Mouse (Mus musculus) kidney, embryonic 15.5 days (tissue): ENCODE measurements around the gene Cd164l2. TPM values are rescaled to one million over a fixed set of nuclear protein-coding genes. Genes with fewer than 3 reads are reported as not detected.

Experiments used
- ATAC-seq: fragments of 200-750 bp; cut with Nextera tagmentation; replicated peaks from 2 replicates; pipeline ENCODE4 v1.8.0; 2017; ENCODE audit warnings: moderate TSS enrichment; ENCODE audit not compliant: low FRiP score
- H3K27ac ChIP-seq: fragments of 300-500 bp; sonication (generic); 2 replicates; pipeline ENCODE4 v1.5.1; 2015; ENCODE audit warnings: mild to moderate bottlenecking, inconsistent platforms
- H3K27me3 ChIP-seq: fragments of 300-500 bp; sonication (generic); 2 replicates; pipeline ENCODE4 v1.6.1; 2015; ENCODE audit warnings: inconsistent platforms
- H3K36me3 ChIP-seq: fragments of 300-500 bp; sonication (generic); 2 replicates; pipeline ENCODE4 v1.6.1; 2015; ENCODE audit warnings: inconsistent platforms
- H3K4me1 ChIP-seq: fragments of 300-500 bp; sonication (generic); 2 replicates; pipeline ENCODE4 v1.6.1; 2015; ENCODE audit warnings: inconsistent platforms
- H3K4me2 ChIP-seq: fragments of 300-500 bp; sonication (generic); 2 replicates; pipeline ENCODE4 v1.6.1; 2015; ENCODE audit warnings: moderate library complexity, mild to moderate bottlenecking, inconsistent platforms
- H3K4me3 ChIP-seq: fragments of 300-500 bp; sonication (generic); replicated peaks from 2 replicates; pipeline ENCODE4 v1.5.1; 2015; ENCODE audit warnings: mild to moderate bottlenecking, inconsistent platforms
- H3K9ac ChIP-seq: fragments of 300-500 bp; sonication (generic); 2 replicates; pipeline ENCODE4 v1.6.1; 2015; ENCODE audit warnings: mild to moderate bottlenecking, inconsistent platforms
- H3K9me3 ChIP-seq: fragments of 300-500 bp; sonication (generic); replicated peaks from 2 replicates; pipeline ENCODE4 v1.6.1; 2016; ENCODE audit warnings: inconsistent platforms
- WGBS: fragments of 180-500 bp; shearing (Covaris S2); methylation state at CpG from one replicate; pipeline ENCODE4 v1.1.7; 2015; ENCODE audit warnings: mixed read lengths; 5-methylcytosine and 5-hydroxymethylcytosine counted together
- polyA plus RNA-seq: library from polyadenylated mRNA; unstranded; fragments of >200 nt; fragmentation: Nextera tagmentation; extraction: Ambion mirVana; gene quantifications from 2 replicates; pipeline ENCODE4 v1.2.1, GENCODE M21; 2015

Gene Cd164l2
- polyA plus RNA-seq, 1 experiment from 2014 or later: 8.2 TPM

DNA sequence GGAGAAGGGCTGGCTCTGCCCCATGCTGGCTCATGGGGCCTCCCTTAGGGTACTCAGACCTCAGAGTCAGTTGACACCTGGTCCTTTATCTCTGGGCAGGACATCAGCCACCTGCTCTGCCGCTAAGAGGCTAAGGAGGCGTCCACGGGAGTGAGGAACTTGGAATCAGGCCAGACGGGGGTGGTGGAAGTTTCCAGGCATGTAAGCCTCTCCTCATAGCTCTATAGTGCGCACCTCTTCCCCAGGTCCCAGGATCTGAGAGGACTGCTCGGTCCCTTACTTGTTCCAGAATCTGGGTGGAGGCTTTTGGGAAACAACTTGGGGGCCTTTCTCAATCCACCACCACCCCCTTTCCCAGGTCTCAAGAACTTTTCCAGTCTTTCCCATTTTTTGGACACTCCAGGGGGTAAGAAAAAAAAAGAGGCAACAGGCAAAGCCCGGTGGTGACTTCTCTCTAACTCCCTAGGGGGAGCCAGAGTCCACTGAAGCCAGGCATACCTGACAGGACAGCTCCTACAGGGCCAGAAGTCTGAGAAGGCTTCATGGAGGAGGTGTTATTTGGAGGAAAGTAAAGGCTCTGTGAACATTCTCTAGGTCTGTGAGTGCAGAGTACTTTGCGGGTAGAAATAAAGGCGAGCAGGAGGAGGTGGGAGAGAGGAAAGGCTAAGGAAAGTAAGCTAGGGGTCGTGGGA is 21.5 kb downstream of the Cd164l2 start:
- Histone ChIP-seq H3K9ac (no peak overlapping the region), H3K27me3 (no peaks in the 10 kb centered on the region), H3K4me1 (no peaks in the 10 kb centered on the region), H3K36me3 (no peaks in the 10 kb centered on the region), H3K4me2 (no peak overlapping the region), H3K4me3 (no peak overlapping the region), H3K9me3 (no peaks in the 10 kb centered on the region), H3K27ac (no peak overlapping the region)
- 33% methylated on average over 10 of the region's 10 CpGs for WGBS
- ATAC-seq: no peak

DNA sequence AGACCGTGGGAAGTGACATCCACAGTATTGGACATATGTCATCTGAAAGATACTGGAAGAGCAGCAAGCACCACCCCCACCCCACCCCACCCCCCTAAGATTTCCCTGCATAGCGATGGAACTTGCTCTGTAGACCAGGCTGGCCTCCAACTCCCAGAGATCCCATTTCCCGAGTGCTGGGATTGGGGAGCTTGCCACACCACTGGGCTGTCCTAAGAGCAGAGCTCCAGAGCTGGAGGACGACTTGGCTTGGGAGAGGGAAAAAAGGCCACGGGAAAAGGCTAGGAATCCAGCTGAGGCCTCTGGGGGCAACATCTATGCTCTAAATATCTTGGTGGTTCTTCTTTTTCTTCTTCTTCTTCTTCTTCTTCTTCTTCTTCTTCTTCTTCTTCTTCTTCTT is 22.8 kb downstream of the Cd164l2 start:
- no peak for ATAC-seq
- Histone ChIP-seq H3K9me3 (no peaks in the 10 kb centered on the region), H3K4me1 (no peaks in the 10 kb centered on the region), H3K27me3 (peaks cover 8% of the 10 kb centered on the region; the same call in 1 of the 2 replicates), H3K36me3 (no peaks in the 10 kb centered on the region), H3K27ac (no peak overlapping the region), H3K4me2 (no peak overlapping the region), H3K4me3 (no peak overlapping the region), H3K9ac (no peak overlapping the region)
- 54% methylated on average over 5 of the region's 5 CpGs for WGBS

DNA sequence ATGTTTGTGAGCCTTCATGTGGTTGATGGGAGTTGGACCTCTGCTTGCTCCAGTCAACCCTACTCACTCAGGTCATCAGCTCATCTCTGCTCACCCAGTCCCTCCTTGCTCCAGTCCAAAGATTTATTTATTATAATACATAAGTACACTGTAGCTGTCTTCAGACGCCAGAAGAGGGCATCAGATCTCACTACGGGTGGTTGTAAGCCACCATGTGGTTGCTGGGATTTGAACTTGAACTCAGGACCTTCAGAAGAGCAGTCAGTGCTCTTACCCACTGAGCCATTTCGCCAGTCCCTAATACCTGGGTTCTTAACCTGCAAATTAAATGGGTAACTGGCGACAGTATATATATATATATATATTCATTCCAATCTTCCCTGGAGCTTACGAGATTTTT is 23.5 kb downstream of the Cd164l2 start:
- Histone ChIP-seq H3K4me3 (no peak overlapping the region), H3K9ac (no peak overlapping the region), H3K27ac (no peak overlapping the region), H3K9me3 (no peaks in the 10 kb centered on the region), H3K27me3 (peaks cover 8% of the 10 kb centered on the region; the same call in 1 of the 2 replicates), H3K36me3 (no peaks in the 10 kb centered on the region), H3K4me1 (peaks cover 4% of the 10 kb centered on the region), H3K4me2 (no peak overlapping the region)
- no peak for ATAC-seq
- 80% methylated on average over 5 of the region's 5 CpGs for WGBS

DNA sequence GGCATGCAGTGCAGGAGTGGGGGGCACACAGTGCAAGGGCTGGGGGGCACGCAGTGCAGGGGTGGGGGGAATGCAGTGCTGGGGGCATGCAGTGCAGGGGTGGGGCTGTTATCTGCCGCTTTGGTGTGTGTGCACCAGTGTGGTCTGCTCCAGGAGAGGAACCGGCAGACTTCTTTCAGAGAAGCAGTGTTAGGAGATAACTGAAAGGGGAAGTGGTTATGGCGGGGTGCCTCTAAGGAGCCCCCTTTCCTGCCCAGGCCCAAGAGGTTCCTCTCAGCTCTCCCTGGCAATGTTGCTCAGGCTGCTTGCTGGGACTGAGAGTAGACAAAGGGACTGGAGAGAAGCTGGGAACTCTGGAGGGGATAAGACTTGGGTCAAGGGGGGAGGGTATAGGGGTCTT is 26.0 kb downstream of the Cd164l2 start:
- Histone ChIP-seq H3K4me3 (no peak overlapping the region), H3K9me3 (no peaks in the 10 kb centered on the region), H3K36me3 (no peaks in the 10 kb centered on the region), H3K4me2 (no peak overlapping the region), H3K4me1 (peaks cover 19% of the 10 kb centered on the region), H3K27ac (no peak overlapping the region), H3K9ac (no peak overlapping the region), H3K27me3 (peaks cover 20% of the 10 kb centered on the region)
- 73% methylated on average over 4 of the region's 4 CpGs for WGBS
- ATAC-seq: no peak

DNA sequence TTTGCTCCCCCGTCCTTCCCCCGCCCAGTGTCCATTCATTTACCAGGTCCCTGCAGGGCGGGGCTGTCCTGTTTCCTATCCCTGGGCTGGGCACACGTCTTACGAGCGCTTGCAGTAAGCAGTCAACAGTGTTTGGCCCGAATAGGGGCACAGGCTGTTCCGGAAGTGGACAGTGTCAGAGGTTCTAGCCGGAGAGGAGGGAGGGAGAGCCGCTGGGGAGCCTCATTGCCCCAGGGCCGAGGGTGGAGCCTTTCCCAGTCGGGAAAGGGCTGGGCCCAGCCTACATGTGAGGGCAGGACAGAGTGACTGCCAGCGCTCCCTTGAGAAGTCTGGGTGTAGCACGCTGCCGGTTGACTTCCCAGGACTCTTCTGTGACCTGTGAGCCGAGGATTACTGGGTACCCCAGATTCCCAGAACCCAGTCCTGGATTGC is 28.6 kb downstream of the Cd164l2 start, which contains the start of gene Map3k6:
TSS of gene Map3k6 (plus strand) at position 329 of the 432 bp plus-strand sequence.
- Histone ChIP-seq H3K9ac (peak within 1 kb of the TSS; percentile 62), H3K4me3 (peak within 1 kb of the TSS; percentile 67), H3K9me3 (no peaks in the 10 kb centered on the region), H3K36me3 (no peaks in the 10 kb centered on the region), H3K27me3 (peaks cover 36% of the 10 kb centered on the region), H3K4me1 (peaks cover 27% of the 10 kb centered on the region), H3K27ac (peak within 1 kb of the TSS; percentile 81), H3K4me2 (peak within 1 kb of the TSS; percentile 98)
- ATAC-seq: peak; percentile 38
- 3% methylated on average over 16 of the region's 16 CpGs for WGBS

DNA sequence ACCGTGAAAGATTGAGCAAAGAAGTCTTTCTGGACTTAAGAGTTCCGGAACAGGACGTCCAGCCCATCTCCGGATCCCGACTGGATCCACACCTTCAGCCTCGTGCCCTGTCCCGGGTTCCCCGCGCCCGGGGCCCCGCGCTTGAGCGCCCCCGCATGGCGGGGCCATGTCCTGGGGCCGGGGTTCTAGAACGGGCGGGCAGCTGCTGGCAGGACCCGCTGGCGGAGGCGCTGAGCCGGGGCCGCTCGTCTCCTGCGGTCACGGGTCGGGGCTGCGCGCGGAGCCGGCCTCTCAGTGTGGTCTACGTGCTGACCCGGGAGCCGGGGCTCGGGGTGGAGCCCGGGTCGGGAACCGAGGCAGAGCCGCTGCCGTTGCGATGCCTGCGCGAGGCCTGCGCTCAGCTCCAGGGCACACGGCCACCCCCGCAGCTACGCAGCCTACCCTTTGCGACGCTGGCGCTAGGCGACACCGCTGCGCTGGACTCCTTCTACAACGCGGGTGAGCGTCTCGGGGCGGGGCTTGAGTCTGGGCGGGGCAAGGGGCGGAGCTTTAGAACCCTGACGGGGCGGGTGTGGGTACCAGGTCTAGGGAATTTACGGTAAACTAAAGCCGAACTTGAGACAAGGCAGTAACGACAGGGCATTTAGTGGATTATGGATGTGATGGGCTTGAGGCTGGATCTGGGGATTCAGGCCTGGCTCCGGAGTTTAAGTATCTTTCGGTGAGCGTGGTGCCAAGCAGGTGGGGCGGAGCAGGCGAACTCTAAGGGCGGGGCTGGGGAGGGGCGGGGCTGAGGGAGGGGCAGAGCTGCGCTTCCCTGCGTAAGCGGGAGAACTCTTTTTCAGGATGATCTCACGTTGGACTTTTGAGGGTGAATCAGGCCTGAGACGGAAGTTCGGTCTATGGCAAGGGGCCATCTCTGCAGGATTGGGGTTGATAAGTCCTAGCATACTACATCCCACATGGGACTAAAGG is 29.3 kb downstream of the Cd164l2 start:
- peaks cover 27% of the 10 kb centered on the region for H3K4me1 ChIP-seq
- no peaks in the 10 kb centered on the region for H3K36me3 ChIP-seq
- ATAC-seq: peak; percentile 94
- under 1% methylated on average over 78 of the region's 78 CpGs for WGBS
- no peaks in the 10 kb centered on the region for H3K9me3 ChIP-seq
- peak overlapping the region; percentile 98 for H3K4me2 ChIP-seq
- peak overlapping the region; percentile 62 for H3K9ac ChIP-seq
- peaks cover 40% of the 10 kb centered on the region for H3K27me3 ChIP-seq
- H3K27ac ChIP-seq: peak overlapping the region; percentile 81
- H3K4me3 ChIP-seq: peak overlapping the region; percentile 67

DNA sequence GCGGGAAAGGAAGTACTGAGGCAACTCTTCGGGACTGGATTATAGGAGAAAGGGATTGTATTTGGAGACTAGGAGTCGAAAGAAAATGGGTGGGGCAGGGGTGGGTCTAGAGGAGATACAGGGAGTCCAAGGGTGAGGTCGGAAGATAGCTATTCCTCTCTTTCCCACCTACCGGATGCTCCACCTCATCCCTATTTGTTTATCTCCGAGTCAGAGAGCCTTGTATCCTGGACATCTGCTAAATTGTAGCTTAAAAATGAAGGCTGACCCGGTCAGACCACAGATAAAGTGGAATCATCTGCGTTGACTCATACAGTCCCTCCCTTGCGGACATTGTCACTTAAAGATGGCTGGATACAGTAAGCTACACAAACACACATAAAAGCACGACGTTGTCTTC is 30.0 kb downstream of the Cd164l2 start:
- H3K9me3 ChIP-seq: no peaks in the 10 kb centered on the region
- peak overlapping the region; percentile 98 for H3K4me2 ChIP-seq
- peaks cover 31% of the 10 kb centered on the region for H3K4me1 ChIP-seq
- peaks cover 47% of the 10 kb centered on the region for H3K27me3 ChIP-seq
- WGBS: 29% methylated on average over 11 of the region's 11 CpGs
- H3K4me3 ChIP-seq: peak overlapping the region; percentile 67
- 0 out of 2 replicates have a peak overlapping the region, but pooled peaks have one; percentile 81 for H3K27ac ChIP-seq
- 0 out of 2 replicates have a peak overlapping the region, but pooled peaks have one; percentile 5 for H3K9ac ChIP-seq
- no peak for ATAC-seq
- no peaks in the 10 kb centered on the region for H3K36me3 ChIP-seq

DNA sequence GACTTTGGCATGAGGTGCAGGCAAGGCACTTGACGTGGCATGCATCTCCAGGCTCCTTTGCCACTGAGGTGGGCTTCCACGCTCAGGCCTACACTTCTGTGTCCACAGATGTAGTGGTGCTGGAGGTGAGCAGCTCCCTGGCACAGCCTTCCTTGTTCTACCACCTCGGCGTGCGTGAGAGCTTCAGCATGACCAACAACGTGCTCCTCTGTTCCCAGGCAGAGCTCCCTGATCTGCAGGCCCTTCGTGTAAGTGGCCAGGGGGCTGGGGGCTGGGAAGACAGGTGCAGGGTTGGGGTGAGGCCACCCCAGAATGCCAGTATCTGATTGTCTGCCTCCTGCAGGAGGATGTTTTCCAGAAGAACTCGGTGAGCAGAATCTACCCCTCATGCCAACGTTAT is 30.8 kb downstream of the Cd164l2 start:
- no peak for ATAC-seq
- Histone ChIP-seq H3K36me3 (no peaks in the 10 kb centered on the region), H3K27ac (no peak overlapping the region), H3K4me3 (no peak overlapping the region), H3K9ac (no peak overlapping the region), H3K4me1 (peaks cover 37% of the 10 kb centered on the region), H3K9me3 (no peaks in the 10 kb centered on the region), H3K4me2 (no peak overlapping the region), H3K27me3 (peaks cover 55% of the 10 kb centered on the region)
- 65% methylated on average over 9 of the region's 9 CpGs for WGBS

DNA sequence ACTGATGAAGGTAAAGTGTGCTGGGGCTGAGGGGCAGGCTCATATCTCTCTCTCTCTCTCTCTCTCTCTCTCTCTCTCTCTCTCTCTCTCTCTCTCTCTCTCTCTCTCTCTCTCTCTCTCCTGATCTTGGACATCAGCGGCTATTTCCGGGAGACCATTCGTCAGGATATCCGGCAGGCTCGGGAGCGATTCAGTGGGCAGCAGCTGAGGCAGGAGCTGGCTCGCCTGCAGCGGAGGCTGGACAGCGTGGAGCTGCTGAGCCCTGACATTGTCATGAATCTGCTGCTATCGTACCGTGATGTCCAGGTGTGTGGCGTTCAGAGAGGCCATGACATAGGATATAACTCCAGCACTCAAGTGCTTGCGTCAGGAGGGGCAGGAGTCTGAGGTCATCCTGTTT is 31.6 kb downstream of the Cd164l2 start:
- ATAC-seq: no peak
- peaks cover 63% of the 10 kb centered on the region for H3K27me3 ChIP-seq
- H3K4me2 ChIP-seq: 0 out of 2 replicates have a peak overlapping the region, but pooled peaks have one; percentile 20
- H3K9me3 ChIP-seq: no peaks in the 10 kb centered on the region
- no peaks in the 10 kb centered on the region for H3K36me3 ChIP-seq
- 22% methylated on average over 13 of the region's 13 CpGs for WGBS
- no peak overlapping the region for H3K9ac ChIP-seq
- H3K4me1 ChIP-seq: peaks cover 37% of the 10 kb centered on the region
- no peak overlapping the region for H3K27ac ChIP-seq
- H3K4me3 ChIP-seq: no peak overlapping the region

DNA sequence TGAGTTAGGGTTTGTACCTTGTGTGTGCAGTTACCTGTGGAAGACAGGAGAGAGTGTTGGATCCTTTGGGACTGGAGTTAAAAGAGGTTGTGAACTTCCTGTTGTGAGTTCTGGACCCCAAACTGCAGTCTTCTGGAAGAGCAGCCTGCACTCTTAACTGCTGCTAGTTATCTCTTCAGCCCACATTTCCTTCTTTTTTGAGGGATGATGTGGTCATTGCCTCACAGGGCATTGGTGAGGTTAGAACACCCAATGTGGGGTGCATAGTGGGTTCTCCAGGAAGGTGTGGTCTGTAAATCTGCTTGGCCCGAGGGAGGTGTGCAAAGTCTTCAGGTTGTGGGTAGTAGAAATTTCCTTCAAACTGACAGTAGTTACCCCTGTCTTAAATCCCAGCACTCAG is 32.4 kb downstream of the Cd164l2 start:
- Histone ChIP-seq H3K36me3 (no peaks in the 10 kb centered on the region), H3K4me2 (no peak overlapping the region), H3K9ac (no peak overlapping the region), H3K27ac (no peak overlapping the region), H3K27me3 (peaks cover 63% of the 10 kb centered on the region), H3K9me3 (no peaks in the 10 kb centered on the region), H3K4me3 (no peak overlapping the region), H3K4me1 (peaks cover 37% of the 10 kb centered on the region)
- no peak for ATAC-seq
- WGBS: 91% methylated on average over 1 of the region's 1 CpGs

DNA sequence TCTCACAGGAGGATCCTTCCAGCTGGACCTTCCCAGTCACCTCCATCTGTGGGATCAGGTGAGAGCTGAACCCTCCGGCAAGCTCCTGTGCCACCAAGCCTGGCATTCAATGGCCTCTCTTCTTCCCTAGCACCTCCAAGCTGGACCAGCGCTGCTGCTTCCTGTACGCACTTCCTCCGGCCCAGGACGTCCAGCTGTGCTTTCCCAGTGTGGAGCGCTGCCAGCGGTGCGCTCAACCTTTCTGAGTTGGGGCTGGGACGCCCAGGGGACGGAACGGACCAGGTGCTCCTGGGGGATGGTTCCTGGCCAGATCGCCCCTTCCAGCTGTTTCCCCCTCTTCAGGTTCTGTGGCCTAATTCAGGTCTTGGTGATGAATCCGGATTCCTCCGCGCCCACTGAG is 35.1 kb downstream of the Cd164l2 start:
- 28% methylated on average over 15 of the region's 15 CpGs for WGBS
- H3K27me3 ChIP-seq: peaks cover 84% of the 10 kb centered on the region
- H3K9me3 ChIP-seq: no peaks in the 10 kb centered on the region
- peak overlapping the region; percentile 17; the same call in 1 of the 2 replicates for H3K4me2 ChIP-seq
- H3K9ac ChIP-seq: no peak overlapping the region
- peaks cover 48% of the 10 kb centered on the region for H3K4me1 ChIP-seq
- no peaks in the 10 kb centered on the region for H3K36me3 ChIP-seq
- ATAC-seq: no peak
- H3K27ac ChIP-seq: no peak overlapping the region
- no peak overlapping the region for H3K4me3 ChIP-seq
